In the genomic region with DNA sequence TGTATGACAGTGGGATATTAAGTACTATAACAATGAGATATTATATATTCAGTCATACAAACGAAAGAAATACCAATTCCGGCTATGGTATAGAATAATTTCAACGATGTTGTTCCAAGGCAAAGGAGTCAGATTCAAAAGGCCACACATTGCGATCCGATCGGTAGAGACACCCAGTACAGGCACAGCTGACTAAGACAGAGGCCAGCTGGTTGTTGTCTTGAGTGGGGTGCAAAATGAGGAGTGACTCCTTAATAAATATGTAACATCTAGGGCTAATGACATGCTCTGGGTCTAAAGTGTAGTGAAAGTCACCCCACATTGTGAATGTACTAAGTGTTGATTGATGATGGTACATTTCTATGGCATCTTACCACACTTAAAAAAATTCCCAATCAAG, we compare ENCODE assay signal across 22 mouse cellular contexts. TPM values are rescaled to one million over a fixed set of nuclear protein-coding genes. Genes with fewer than 3 reads are reported as not detected.
A peak's percentile ranks its signal among the peaks of the same experiment; 100 is the strongest.
DNase-seq lines count a peak whose midpoint lies in the region; ATAC-seq and TF ChIP-seq lines count a peak whose summit lies in the region.
"Had no signal": no experiment of that assay in that cellular context is flagged by ENCODE, and none has a peak within 500 bp of the region (broad histone marks: within the 10 kb centered on the region; RNA-seq: fewer than 3 reads in every experiment).

No protein-coding gene starts in this region.

- no peak overlapping the region for H3K4me3 ChIP-seq in lung, embryonic 14.5 days (ENCODE audit: low read depth, low read length)
- no peak overlapping the region for H3K4me3 ChIP-seq in lung, postnatal 0 days (ENCODE audit: low read depth, low read length)
- no peak overlapping the region for H3K4me3 ChIP-seq in midbrain, embryonic 11.5 days (ENCODE audit: low read depth, low read length)
- H3K4me3 ChIP-seq in midbrain, embryonic 14.5 days (replicated peaks; ENCODE audit: low read depth, low read length): no peak overlapping the region
- H3K4me3 ChIP-seq: embryonic facial prominence, embryonic 13.5 days; embryonic facial prominence, embryonic 15.5 days; erythroblast, embryonic 14.5 days; forebrain, embryonic 10.5 days; forebrain, embryonic 12.5 days had no signal

- H3K36me3 ChIP-seq in lung, embryonic 14.5 days (ENCODE audit: insufficient read depth): no peaks in the 10 kb centered on the region
- H3K36me3 ChIP-seq in lung, postnatal 0 days (ENCODE audit: insufficient read depth, low read length): no peaks in the 10 kb centered on the region
- H3K36me3 ChIP-seq in midbrain, embryonic 11.5 days (ENCODE audit: control insufficient read depth, insufficient read depth, low read length): no peaks in the 10 kb centered on the region
- no peaks in the 10 kb centered on the region for H3K36me3 ChIP-seq in midbrain, embryonic 14.5 days (ENCODE audit: control insufficient read depth, insufficient read depth, low read length)
- H3K36me3 ChIP-seq: embryonic facial prominence, embryonic 13.5 days; embryonic facial prominence, embryonic 15.5 days; forebrain, embryonic 10.5 days; forebrain, embryonic 12.5 days had no signal

- H3K9ac ChIP-seq in lung, embryonic 14.5 days: no peak overlapping the region
- H3K9ac ChIP-seq in lung, postnatal 0 days (replicated peaks; ENCODE audit: low read depth): no peak overlapping the region
- no peak overlapping the region for H3K9ac ChIP-seq in midbrain, embryonic 11.5 days (ENCODE audit: low read length)
- H3K9ac ChIP-seq in midbrain, embryonic 14.5 days (replicated peaks; ENCODE audit: low read length): no peak overlapping the region
- H3K9ac ChIP-seq: embryonic facial prominence, embryonic 13.5 days; embryonic facial prominence, embryonic 15.5 days; forebrain, embryonic 12.5 days had no signal

- H3K9me3 ChIP-seq in lung, embryonic 14.5 days (ENCODE audit: low read depth, low read length): no peaks in the 10 kb centered on the region
- no peaks in the 10 kb centered on the region for H3K9me3 ChIP-seq in lung, postnatal 0 days (ENCODE audit: low read length)
- no peaks in the 10 kb centered on the region for H3K9me3 ChIP-seq in midbrain, embryonic 11.5 days (ENCODE audit: control insufficient read depth, low read length)
- H3K9me3 ChIP-seq in midbrain, embryonic 14.5 days (ENCODE audit: control insufficient read depth, low read length): no peaks in the 10 kb centered on the region
- H3K9me3 ChIP-seq: embryonic facial prominence, embryonic 13.5 days; embryonic facial prominence, embryonic 15.5 days; forebrain, embryonic 10.5 days; forebrain, embryonic 12.5 days had no signal

- H3K27ac ChIP-seq in lung, embryonic 14.5 days (ENCODE audit: low read depth): no peak overlapping the region
- no peak overlapping the region for H3K27ac ChIP-seq in lung, postnatal 0 days (ENCODE audit: low read length)
- no peak overlapping the region for H3K27ac ChIP-seq in midbrain, embryonic 11.5 days (ENCODE audit: low read depth, low read length)
- H3K27ac ChIP-seq in midbrain, embryonic 14.5 days (replicated peaks; ENCODE audit: low read depth, low read length): no peak overlapping the region
- H3K27ac ChIP-seq: embryonic facial prominence, embryonic 13.5 days; embryonic facial prominence, embryonic 15.5 days; forebrain, embryonic 10.5 days; forebrain, embryonic 12.5 days had no signal

- H3K4me2 ChIP-seq in lung, embryonic 14.5 days: no peak overlapping the region
- no peak overlapping the region for H3K4me2 ChIP-seq in lung, postnatal 0 days (replicated peaks; ENCODE audit: low read depth, low read length)
- no peak overlapping the region for H3K4me2 ChIP-seq in midbrain, embryonic 11.5 days
- no peak overlapping the region for H3K4me2 ChIP-seq in midbrain, embryonic 14.5 days (ENCODE audit: low read length)
- H3K4me2 ChIP-seq: embryonic facial prominence, embryonic 13.5 days; embryonic facial prominence, embryonic 15.5 days; forebrain, embryonic 12.5 days had no signal

- TF ChIP-seq CTCF in lung, embryonic 14.5 days (IDR thresholded peaks at IDR 0.05; ENCODE audit: low read depth): no peak
- no peak for TF ChIP-seq CTCF in lung, postnatal 0 days (IDR thresholded peaks at IDR 0.05)

- peak; percentile 48 for DNase-seq in lung, embryonic 14.5 days
- DNase-seq in lung, postnatal 25 days (ENCODE audit: low spot score): no peak
- DNase-seq in lung, postnatal 0 days (ENCODE audit: low spot score): no peak
- no peak for DNase-seq in lung, adult 18-20 months
- DNase-seq in midbrain, embryonic 11.5 days (ENCODE audit: low spot score, missing footprints): peak; percentile 60
- DNase-seq in midbrain, embryonic 14.5 days: no peak
- DNase-seq: adrenal gland, adult 2 months; adrenal gland, postnatal 10 days; adrenal gland, postnatal 25 days; cerebellum, adult 11 months; cerebellum, adult 18-20 months; cerebellum, adult 8-10 months; cerebellum, adult 9-11 months; cerebellum, postnatal 14 days; cerebellum, postnatal 36 days; embryo, embryonic 11 days had no signal

- peaks cover 14% of the 10 kb centered on the region for H3K4me1 ChIP-seq in lung, embryonic 14.5 days (ENCODE audit: insufficient read depth)
- H3K4me1 ChIP-seq in lung, postnatal 0 days (ENCODE audit: insufficient read depth, low read depth, low read length): no peaks in the 10 kb centered on the region
- H3K4me1 ChIP-seq in midbrain, embryonic 11.5 days (ENCODE audit: control insufficient read depth, insufficient read depth, low read length): peaks cover 3% of the 10 kb centered on the region
- 0 out of 2 replicates have a peak, but pooled peaks cover 2% of the 10 kb centered on the region for H3K4me1 ChIP-seq in midbrain, embryonic 14.5 days (ENCODE audit: control insufficient read depth, insufficient read depth, low read length)

- no peaks in the 10 kb centered on the region for H3K27me3 ChIP-seq in lung, embryonic 14.5 days (ENCODE audit: insufficient read depth, low read length)
- H3K27me3 ChIP-seq in lung, postnatal 0 days (replicated peaks; ENCODE audit: insufficient read depth, low read length): no peaks in the 10 kb centered on the region
- H3K27me3 ChIP-seq in midbrain, embryonic 11.5 days (ENCODE audit: control insufficient read depth, insufficient read depth, low read length): no peaks in the 10 kb centered on the region
- H3K27me3 ChIP-seq in midbrain, embryonic 14.5 days (ENCODE audit: control insufficient read depth, insufficient read depth, low read length): no peaks in the 10 kb centered on the region
- H3K27me3 ChIP-seq: embryonic facial prominence, embryonic 13.5 days; embryonic facial prominence, embryonic 15.5 days; forebrain, embryonic 12.5 days had no signal

- TF ChIP-seq EP300 in lung, postnatal 0 days (IDR thresholded peaks at IDR 0.05): no peak

- ATAC-seq in lung, embryonic 14.5 days (ENCODE audit: insufficient read depth): 0 out of 2 replicates have a peak, but pooled peaks have one; percentile 44
- ATAC-seq in lung, postnatal 0 days: peak; percentile 38
- ATAC-seq in midbrain, embryonic 11.5 days (ENCODE audit: low FRiP score): no peak
- ATAC-seq in midbrain, embryonic 14.5 days (ENCODE audit: low FRiP score, low TSS enrichment): no peak
- ATAC-seq: forebrain, embryonic 14.5 days had no signal

- WGBS in lung, embryonic 14.5 days: 49% methylated on average over 6 of the region's 6 CpGs
- 60% methylated on average over 6 of the region's 6 CpGs for WGBS in lung, postnatal 0 days
- WGBS in midbrain, embryonic 11.5 days: 94% methylated on average over 6 of the region's 6 CpGs
- WGBS in midbrain, embryonic 14.5 days: 92% methylated on average over 6 of the region's 6 CpGs

RNA-seq across cellular contexts. Expression of gene Cdv3, which starts 23.6 kb away (rescaled TPM):
- polyA plus RNA-seq in lung, embryonic 14.5 days (2014; fragmentation: Nextera tagmentation; extraction: Ambion mirVana): 92.0 and 93.4 TPM in 2 replicates
- polyA plus RNA-seq in lung, postnatal 0 days (2015; fragmentation: Nextera tagmentation; extraction: Ambion mirVana): 60.2 and 63.9 TPM in 2 replicates
- 139 and 144 TPM in 2 replicates for polyA plus RNA-seq in midbrain, embryonic 11.5 days (2014; fragmentation: Nextera tagmentation; extraction: Ambion mirVana)
- polyA plus RNA-seq in midbrain, embryonic 14.5 days (2014; fragmentation: Nextera tagmentation; extraction: Ambion mirVana): 62.0 and 76.0 TPM in 2 replicates

Comparison
In these comparisons a context has a peak if more than half of its experiments do, and no peak if none do; other contexts are left out.
1. DNase-seq: peak in lung, embryonic 14.5 days (single experiment) and midbrain, embryonic 11.5 days (single experiment); none in lung, postnatal 25 days (single experiment), lung, postnatal 0 days (single experiment), lung, adult 18-20 months (0 of 2) and midbrain, embryonic 14.5 days (single experiment).
2. ATAC-seq: peak in lung, embryonic 14.5 days (single experiment) and lung, postnatal 0 days (single experiment); none in midbrain, embryonic 11.5 days (single experiment) and midbrain, embryonic 14.5 days (single experiment).